Mouse (Mus musculus) forebrain, embryonic 16.5 days (tissue): ENCODE data around the gene Izumo4. TPM values are rescaled to one million over a fixed set of nuclear protein-coding genes. Genes with fewer than 3 reads are reported as not detected.
A peak's percentile ranks its signal among the peaks of the same experiment; 100 is the strongest.

Source experiments
- ATAC-seq: fragments of 200-750 bp; cut with Nextera tagmentation; 2 replicates; pipeline ENCODE4 v1.8.0; 2017; ENCODE audit warnings: mild to moderate bottlenecking, moderate library complexity
- H3K27ac ChIP-seq: fragments of 300-500 bp; sonication (generic); 2 replicates; pipeline ENCODE4 v1.5.1; 2014; ENCODE audit warnings: low read length, control low read depth
- H3K27me3 ChIP-seq: fragments of 300-500 bp; sonication (generic); replicated peaks from 2 replicates; pipeline ENCODE4 v1.6.1; 2014; ENCODE audit warnings: low read length; ENCODE audit not compliant: control insufficient read depth, insufficient read depth
- H3K36me3 ChIP-seq: fragments of 300-500 bp; sonication (generic); 2 replicates; pipeline ENCODE4 v1.6.1; 2014; ENCODE audit not compliant: control insufficient read depth, insufficient read depth
- H3K4me1 ChIP-seq: fragments of 300-500 bp; sonication (generic); replicated peaks from 2 replicates; pipeline ENCODE4 v1.6.1; 2014; ENCODE audit warnings: low read length; ENCODE audit not compliant: control insufficient read depth, insufficient read depth
- H3K4me2 ChIP-seq: fragments of 300-500 bp; sonication (generic); 2 replicates; pipeline ENCODE4 v1.6.1; 2014; ENCODE audit warnings: mild to moderate bottlenecking, low read length, control low read depth
- H3K4me3 ChIP-seq: fragments of 300-500 bp; sonication (generic); replicated peaks from 2 replicates; pipeline ENCODE4 v1.5.1; 2014; ENCODE audit warnings: mild to moderate bottlenecking, low read length, control low read depth
- H3K9ac ChIP-seq: fragments of 300-500 bp; sonication (generic); replicated peaks from 2 replicates; pipeline ENCODE4 v1.6.1; 2014; ENCODE audit warnings: low read depth, low read length, control low read depth
- H3K9me3 ChIP-seq: fragments of 300-500 bp; sonication (generic); 2 replicates; pipeline ENCODE4 v1.6.1; 2016; ENCODE audit warnings: low read length; ENCODE audit not compliant: control insufficient read depth
- WGBS: fragments of 180-500 bp; shearing (Covaris S2); extraction: QIAGEN DNeasy Blood & Tissue Kit; methylation state at CpG from one replicate; pipeline ENCODE4 v1.1.7; 2014; 5-methylcytosine and 5-hydroxymethylcytosine counted together
- polyA plus RNA-seq: library from polyadenylated mRNA; unstranded; fragments of >200 nt; fragmentation: Nextera tagmentation; extraction: Ambion mirVana; gene quantifications from 2 replicates; pipeline ENCODE4 v1.2.1, GENCODE M21; 2015

The Izumo4 gene
- polyA plus RNA-seq, 1 experiment from 2014 or later: 44.1 TPM

GRCm38 (mm10) chr10:80695801-80696501 is 6.0 kb upstream of the Izumo4 start:
- Histone ChIP-seq H3K27ac (no peak overlapping the region), H3K4me3 (no peak overlapping the region), H3K4me2 (no peak overlapping the region), H3K9ac (no peak overlapping the region), H3K36me3 (0 out of 2 replicates have a peak, but pooled peaks cover 3% of the 10 kb centered on the region), H3K4me1 (peaks cover 26% of the 10 kb centered on the region), H3K27me3 (no peaks in the 10 kb centered on the region), H3K9me3 (no peaks in the 10 kb centered on the region)
- ATAC-seq: no peak
- 76% methylated on average over 10 of the region's 10 CpGs for WGBS

- Histone ChIP-seq H3K4me2 (no peak overlapping the region), H3K4me1 (peaks cover 29% of the 10 kb centered on the region), H3K9ac (no peak overlapping the region), H3K9me3 (no peaks in the 10 kb centered on the region), H3K36me3 (no peaks in the 10 kb centered on the region), H3K27ac (no peak overlapping the region), H3K27me3 (no peaks in the 10 kb centered on the region), H3K4me3 (no peak overlapping the region)
- ATAC-seq: no peak
- WGBS: 73% methylated on average over 11 of the region's 12 CpGs
Observed at GRCm38 (mm10) chr10:80696502-80697392, 5.2 kb upstream of the Izumo4 start.

GRCm38 (mm10) chr10:80697393-80697787 is 4.6 kb upstream of the Izumo4 start:
- H3K9ac ChIP-seq: no peak overlapping the region
- H3K9me3 ChIP-seq: no peaks in the 10 kb centered on the region
- H3K27ac ChIP-seq: no peak overlapping the region
- H3K4me1 ChIP-seq: peaks cover 29% of the 10 kb centered on the region
- H3K4me3 ChIP-seq: no peak overlapping the region
- ATAC-seq: no peak
- no peak overlapping the region for H3K4me2 ChIP-seq
- no peaks in the 10 kb centered on the region for H3K27me3 ChIP-seq
- WGBS: 93% methylated on average over 8 of the region's 8 CpGs
- H3K36me3 ChIP-seq: no peaks in the 10 kb centered on the region

- ATAC-seq: no peak
- H3K4me1 ChIP-seq: peaks cover 31% of the 10 kb centered on the region
- H3K4me3 ChIP-seq: no peak overlapping the region
- H3K27ac ChIP-seq: no peak overlapping the region
- no peak overlapping the region for H3K4me2 ChIP-seq
- no peaks in the 10 kb centered on the region for H3K27me3 ChIP-seq
- H3K36me3 ChIP-seq: no peaks in the 10 kb centered on the region
- no peak overlapping the region for H3K9ac ChIP-seq
- 81% methylated on average over 9 of the region's 9 CpGs for WGBS
- no peaks in the 10 kb centered on the region for H3K9me3 ChIP-seq
Observed at GRCm38 (mm10) chr10:80697812-80698211, 4.2 kb upstream of the Izumo4 start.

GRCm38 (mm10) chr10:80698605-80699004 is 3.4 kb upstream of the Izumo4 start:
- no peak for ATAC-seq
- Histone ChIP-seq H3K9ac (no peak overlapping the region), H3K4me2 (no peak overlapping the region), H3K36me3 (no peaks in the 10 kb centered on the region), H3K27me3 (no peaks in the 10 kb centered on the region), H3K4me3 (no peak overlapping the region), H3K9me3 (no peaks in the 10 kb centered on the region), H3K4me1 (peaks cover 38% of the 10 kb centered on the region), H3K27ac (no peak overlapping the region)
- 94% methylated on average over 9 of the region's 9 CpGs for WGBS

- no peaks in the 10 kb centered on the region for H3K27me3 ChIP-seq
- WGBS: 87% methylated on average over 7 of the region's 7 CpGs
- no peaks in the 10 kb centered on the region for H3K9me3 ChIP-seq
- peaks cover 41% of the 10 kb centered on the region for H3K4me1 ChIP-seq
- H3K9ac ChIP-seq: no peak overlapping the region
- H3K36me3 ChIP-seq: no peaks in the 10 kb centered on the region
- no peak overlapping the region for H3K4me3 ChIP-seq
- no peak overlapping the region for H3K4me2 ChIP-seq
- H3K27ac ChIP-seq: no peak overlapping the region
- ATAC-seq: no peak
Observed at GRCm38 (mm10) chr10:80700038-80700504, 1.9 kb upstream of the Izumo4 start.

GRCm38 (mm10) chr10:80700732-80701131 is 1.3 kb upstream of the Izumo4 start:
- Histone ChIP-seq H3K27ac (no peak overlapping the region), H3K4me3 (peak overlapping the region; percentile 86), H3K9ac (peak overlapping the region; percentile 17; the same call in 1 of the 2 replicates), H3K9me3 (no peaks in the 10 kb centered on the region), H3K27me3 (no peaks in the 10 kb centered on the region), H3K4me2 (peak overlapping the region; percentile 62), H3K36me3 (no peaks in the 10 kb centered on the region; the same call in 1 of the 2 replicates), H3K4me1 (peaks cover 41% of the 10 kb centered on the region)
- no peak for ATAC-seq
- WGBS: 46% methylated on average over 4 of the region's 4 CpGs

GRCm38 (mm10) chr10:80702536-80703390 is 779 bp downstream of the Izumo4 start:
- Histone ChIP-seq H3K36me3 (peaks cover 10% of the 10 kb centered on the region; the same call in 1 of the 2 replicates), H3K4me3 (peak overlapping the region; percentile 86), H3K9me3 (no peaks in the 10 kb centered on the region), H3K9ac (peak overlapping the region; percentile 42), H3K4me1 (peaks cover 38% of the 10 kb centered on the region), H3K4me2 (peak overlapping the region; percentile 76), H3K27ac (peak overlapping the region; percentile 93), H3K27me3 (no peaks in the 10 kb centered on the region)
- 3% methylated on average over 47 of the region's 47 CpGs for WGBS
- peak; percentile 84 for ATAC-seq
